ENCODE assay signal across 8 mouse cellular contexts in the genomic region with DNA sequence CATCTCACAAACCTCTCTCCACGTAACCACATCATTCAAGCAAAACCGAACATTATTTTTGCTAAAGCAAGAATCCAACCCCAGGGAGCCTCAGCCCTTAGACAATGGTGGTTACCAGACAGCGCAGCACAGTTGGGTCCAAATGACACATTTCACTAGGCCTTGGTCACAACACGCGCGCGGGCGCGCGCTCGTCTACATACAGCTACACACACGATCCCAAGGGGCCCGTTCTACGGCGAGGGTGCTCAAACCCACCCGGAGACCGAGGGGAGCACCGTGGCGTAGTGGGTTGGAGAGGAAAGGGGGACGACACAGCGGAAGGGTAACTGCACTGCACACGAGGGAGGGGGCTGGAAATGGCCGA. TPM values are rescaled to one million over a fixed set of nuclear protein-coding genes. Genes with fewer than 3 reads are reported as not detected.
DNase-seq lines count a peak whose midpoint lies in the region; ATAC-seq and TF ChIP-seq lines count a peak whose summit lies in the region.

No protein-coding gene starts in this region.

- H3K27ac ChIP-seq in forebrain, postnatal 0 days (ENCODE audit: low read depth, low read length) = peak overlapping the region; percentile 100
- H3K27ac ChIP-seq in layer of hippocampus, adult 2 months = peak overlapping the region; percentile 98
- H3K27ac ChIP-seq in olfactory bulb, adult 2 months (ENCODE audit: insufficient read depth, low read depth, low read length) = peak overlapping the region; percentile 62

- H3K9me3 ChIP-seq in G1E (replicated peaks) = no peaks in the 10 kb centered on the region; the same call in 1 of the 2 replicates
- no peaks in the 10 kb centered on the region for H3K9me3 ChIP-seq in forebrain, postnatal 0 days (ENCODE audit: low read length)

- WGBS in forebrain, postnatal 0 days = under 1% methylated on average over 23 of the region's 23 CpGs
- under 1% methylated on average over 23 of the region's 23 CpGs for WGBS in lung, adult 2 months
- WGBS in olfactory bulb, adult 2 months = under 1% methylated on average over 23 of the region's 23 CpGs

- peak; percentile 26 for DNase-seq in G1E (ENCODE audit: low spot score)
- DNase-seq in cerebellum, adult 18-20 months = peak; percentile 67 to 78
- DNase-seq in forebrain, postnatal 0 days = peak; percentile 83
- peak; percentile 58 to 65 for DNase-seq in heart, postnatal 36 days
- DNase-seq in layer of hippocampus, adult 2 months (ENCODE audit: low spot score in 2 of 2) = peak; percentile 43 to 66
- DNase-seq in lung, adult 2 months = peak; percentile 70
- DNase-seq in thymus, adult 18-20 months = peak; percentile 58 to 67

- no peak for TF ChIP-seq POLR2A in lung, adult 2 months (IDR thresholded peaks at IDR 0.05; ENCODE audit: borderline replicate concordance, extremely low read depth, low read depth, low read length)
- no peak for TF ChIP-seq POLR2A in olfactory bulb, adult 2 months (IDR thresholded peaks at IDR 0.05; ENCODE audit: insufficient read depth, low read depth, low read length)

- no peak for ATAC-seq in G1E (ENCODE audit: extremely low read depth, insufficient number of reproducible peaks, low FRiP score, poor library complexity, severe bottlenecking)
- ATAC-seq in forebrain, postnatal 0 days = peak; percentile 32

- intact Hi-C loops in heart, postnatal 36 days (cut with DNase I) = loop anchor here (5.0 to 10.0 kb wide), 5 partner anchors 87 to 571 kb away; a partner anchor contains a TSS

- H3K9ac ChIP-seq in forebrain, postnatal 0 days = peak overlapping the region; percentile 97

- peaks cover 24% of the 10 kb centered on the region for H3K4me1 ChIP-seq in G1E (ENCODE audit: insufficient read depth, low read depth, low read length)
- peaks cover 6% of the 10 kb centered on the region; the same call in 1 of the 2 replicates for H3K4me1 ChIP-seq in forebrain, postnatal 0 days (ENCODE audit: insufficient read depth)
- peaks cover 7% of the 10 kb centered on the region for H3K4me1 ChIP-seq in lung, adult 2 months (ENCODE audit: control insufficient read depth, insufficient read depth, low read length)
- H3K4me1 ChIP-seq in olfactory bulb, adult 2 months (ENCODE audit: control insufficient read depth, insufficient read depth, low read length) = no peaks in the 10 kb centered on the region

- peak overlapping the region; percentile 52 for H3K4me2 ChIP-seq in forebrain, postnatal 0 days (ENCODE audit: low read depth)

- H3K27me3 ChIP-seq in G1E (ENCODE audit: insufficient read depth, low read length) = no peaks in the 10 kb centered on the region
- H3K27me3 ChIP-seq in forebrain, postnatal 0 days (ENCODE audit: insufficient read depth, low read length) = no peaks in the 10 kb centered on the region

- TF ChIP-seq CTCF in G1E (IDR thresholded peaks at IDR 0.05; ENCODE audit: low read depth, low read length) = no peak
- no peak for TF ChIP-seq CTCF in forebrain, postnatal 0 days (IDR thresholded peaks at IDR 0.05; ENCODE audit: low read depth)
- no peak for TF ChIP-seq CTCF in layer of hippocampus, adult 2 months (conservative IDR thresholded peaks at IDR 0.05)
- no peak for TF ChIP-seq CTCF in lung, adult 2 months (IDR thresholded peaks at IDR 0.05; ENCODE audit: insufficient read depth, low read length)
- no peak for TF ChIP-seq CTCF in olfactory bulb, adult 2 months (IDR thresholded peaks at IDR 0.05; ENCODE audit: insufficient read depth, low read depth, low read length)

- H3K36me3 ChIP-seq in G1E (replicated peaks) = peaks cover 5% of the 10 kb centered on the region
- no peaks in the 10 kb centered on the region for H3K36me3 ChIP-seq in forebrain, postnatal 0 days (ENCODE audit: insufficient read depth)

- H3K4me3 ChIP-seq in G1E (ENCODE audit: low read depth, low read length) = peak overlapping the region; percentile 86
- peak overlapping the region; percentile 98 for H3K4me3 ChIP-seq in forebrain, postnatal 0 days (ENCODE audit: low read depth, low read length)
- peak overlapping the region; percentile 69 for H3K4me3 ChIP-seq in layer of hippocampus, adult 2 months
- peak overlapping the region; percentile 94 for H3K4me3 ChIP-seq in lung, adult 2 months (replicated peaks; ENCODE audit: extremely low read depth, low read depth, low read length)
- peak overlapping the region; percentile 91 for H3K4me3 ChIP-seq in olfactory bulb, adult 2 months (ENCODE audit: insufficient read depth, low read depth, low read length)

RNA-seq across cellular contexts. Expression of a gene that starts 1.1 kb away (rescaled TPM):
- total RNA-seq in G1E (2014; fragmentation: Nextera tagmentation) (78.7 and 90.6 TPM in 2 replicates), G1E (2017) (25.8 and 26.6 TPM in 2 replicates)
- 2.9 and 3.3 TPM in 2 replicates for polyA plus RNA-seq in G1E (2012)
- 56.7 and 72.8 TPM in 2 replicates for total RNA-seq in forebrain, postnatal 0 days (2014; rRNA removed)
- polyA plus RNA-seq in forebrain, postnatal 0 days (2015; fragmentation: Nextera tagmentation; extraction: Ambion mirVana) = 19.6 and 24.9 TPM in 2 replicates
- total RNA-seq in heart, postnatal 36 days (2021) = 10 to 100 TPM; 34.4 to 42.4 TPM
- 100 to 1,000 TPM; 119 to 121 TPM for total RNA-seq in layer of hippocampus, adult 2 months (2021)
- polyA plus RNA-seq in lung, adult 2 months (2012; rRNA removed) = 17.9 and 37.7 TPM in 2 replicates
- 140 TPM in 1 of 2 replicates, not detected in the other for polyA plus RNA-seq in olfactory bulb, adult 2 months (2012; ENCODE audit: insufficient read depth, insufficient read length, low replicate concordance, missing spikeins)

Comparison
In these comparisons a context has a peak if more than half of its experiments do, and no peak if none do; other contexts are left out.
1. DNase-seq: peak in every context shown above with its lines; median percentile 83 in forebrain, postnatal 0 days; 72 in cerebellum, adult 18-20 months; 70 in lung, adult 2 months; 62 in thymus, adult 18-20 months; 62 in heart, postnatal 36 days; 54 in layer of hippocampus, adult 2 months; 26 in G1E.